Mouse (Mus musculus): ENCODE data around the gene Tcf7l2. TPM values are rescaled to one million over a fixed set of nuclear protein-coding genes. Genes with fewer than 3 reads are reported as not detected.
A peak's percentile ranks its signal among the peaks of the same experiment; 100 is the strongest.

Gene Tcf7l2
- total and polyA plus RNA-seq, 2 experiments from 2014 or later: 3.0 to 38.6 TPM

- H3K4me3 ChIP-seq (ENCODE audit: low read depth, low read length): no peak overlapping the region
- WGBS: 80% methylated on average over 9 of the region's 9 CpGs
- no peaks in the 10 kb centered on the region for H3K36me3 ChIP-seq (replicated peaks; ENCODE audit: control insufficient read depth, insufficient read depth, low read length)
- ATAC-seq (ENCODE audit: insufficient read depth, low read depth) (no peak), DNase-seq (ENCODE audit: low spot score) (no peak)
- TF ChIP-seq EP300 (IDR thresholded peaks at IDR 0.05; ENCODE audit: low read depth): no peak
- TF ChIP-seq CTCF (IDR thresholded peaks at IDR 0.05; ENCODE audit: low read depth): no peak
- H3K27ac ChIP-seq (ENCODE audit: low read depth): no peak overlapping the region
- peaks cover 12% of the 10 kb centered on the region for H3K4me1 ChIP-seq (ENCODE audit: control insufficient read depth, insufficient read depth)
- H3K27me3 ChIP-seq (ENCODE audit: control insufficient read depth, insufficient read depth, low read length): no peaks in the 10 kb centered on the region
- no peak overlapping the region for H3K4me2 ChIP-seq (ENCODE audit: low read depth, low read length)
- no peaks in the 10 kb centered on the region for H3K9me3 ChIP-seq (replicated peaks; ENCODE audit: control insufficient read depth, low read length)
- H3K9ac ChIP-seq (replicated peaks; ENCODE audit: low read depth, low read length): no peak overlapping the region
Measured at GRCm38 (mm10) chr19:55830976-55831559, 89.4 kb downstream of the Tcf7l2 start.

- H3K9ac ChIP-seq (replicated peaks; ENCODE audit: low read depth, low read length): no peak overlapping the region
- no peaks in the 10 kb centered on the region for H3K9me3 ChIP-seq (replicated peaks; ENCODE audit: control insufficient read depth, low read length)
- DNase-seq (ENCODE audit: low spot score) (no peak), ATAC-seq (ENCODE audit: insufficient read depth, low read depth) (no peak)
- whole genome bisulfite sequencing: 81% methylated on average over 4 of the region's 4 CpGs
- no peaks in the 10 kb centered on the region for H3K36me3 ChIP-seq (replicated peaks; ENCODE audit: control insufficient read depth, insufficient read depth, low read length)
- H3K4me1 ChIP-seq (ENCODE audit: control insufficient read depth, insufficient read depth): peaks cover 5% of the 10 kb centered on the region; the same call in 1 of the 2 replicates
- H3K4me2 ChIP-seq (ENCODE audit: low read depth, low read length): no peak overlapping the region
- no peak overlapping the region for H3K27ac ChIP-seq (ENCODE audit: low read depth)
- H3K27me3 ChIP-seq (ENCODE audit: control insufficient read depth, insufficient read depth, low read length): no peaks in the 10 kb centered on the region
- H3K4me3 ChIP-seq (ENCODE audit: low read depth, low read length): no peak overlapping the region
- no peak for TF ChIP-seq CTCF (IDR thresholded peaks at IDR 0.05; ENCODE audit: low read depth)
- TF ChIP-seq EP300 (IDR thresholded peaks at IDR 0.05; ENCODE audit: low read depth): no peak
Measured at GRCm38 (mm10) chr19:55832122-55832521, 90.5 kb downstream of the Tcf7l2 start.

- no peak for DNase-seq (ENCODE audit: low spot score)
- H3K4me2 ChIP-seq (ENCODE audit: low read depth, low read length): no peak overlapping the region
- no peaks in the 10 kb centered on the region for H3K36me3 ChIP-seq (replicated peaks; ENCODE audit: control insufficient read depth, insufficient read depth, low read length)
- no peaks in the 10 kb centered on the region for H3K27me3 ChIP-seq (ENCODE audit: control insufficient read depth, insufficient read depth, low read length)
- no peak for ATAC-seq (ENCODE audit: insufficient read depth, low read depth)
- no peak for TF ChIP-seq EP300 (IDR thresholded peaks at IDR 0.05; ENCODE audit: low read depth)
- no peak for TF ChIP-seq CTCF (IDR thresholded peaks at IDR 0.05; ENCODE audit: low read depth)
- WGBS: 89% methylated on average over 4 of the region's 4 CpGs
- no peak overlapping the region for H3K4me3 ChIP-seq (ENCODE audit: low read depth, low read length)
- H3K9ac ChIP-seq (replicated peaks; ENCODE audit: low read depth, low read length): no peak overlapping the region
- no peaks in the 10 kb centered on the region for H3K9me3 ChIP-seq (replicated peaks; ENCODE audit: control insufficient read depth, low read length)
- H3K4me1 ChIP-seq (ENCODE audit: control insufficient read depth, insufficient read depth): peaks cover 9% of the 10 kb centered on the region
- no peak overlapping the region for H3K27ac ChIP-seq (ENCODE audit: low read depth)
Measured at GRCm38 (mm10) chr19:55833807-55834385, 92.3 kb downstream of the Tcf7l2 start.

- TF ChIP-seq EP300 (IDR thresholded peaks at IDR 0.05; ENCODE audit: low read depth): no peak
- TF ChIP-seq CTCF (IDR thresholded peaks at IDR 0.05; ENCODE audit: low read depth): no peak
- Histone ChIP-seq H3K9ac (replicated peaks; ENCODE audit: low read depth, low read length) (no peak overlapping the region), H3K4me1 (ENCODE audit: control insufficient read depth, insufficient read depth) (peaks cover 31% of the 10 kb centered on the region), H3K27me3 (ENCODE audit: control insufficient read depth, insufficient read depth, low read length) (no peaks in the 10 kb centered on the region), H3K4me2 (ENCODE audit: low read depth, low read length) (no peak overlapping the region), H3K27ac (ENCODE audit: low read depth) (peak overlapping the region; percentile 82), H3K4me3 (ENCODE audit: low read depth, low read length) (no peak overlapping the region), H3K9me3 (replicated peaks; ENCODE audit: control insufficient read depth, low read length) (no peaks in the 10 kb centered on the region), H3K36me3 (replicated peaks; ENCODE audit: control insufficient read depth, insufficient read depth, low read length) (no peaks in the 10 kb centered on the region)
- DNase-seq (ENCODE audit: low spot score) (no peak), ATAC-seq (ENCODE audit: insufficient read depth, low read depth) (no peak; the same call in 1 of the 2 replicates)
- 84% methylated on average over 5 of the region's 5 CpGs for WGBS
Measured at GRCm38 (mm10) chr19:55836930-55837687, 95.5 kb downstream of the Tcf7l2 start.

- ATAC-seq (ENCODE audit: insufficient read depth, low read depth) (no peak), DNase-seq (ENCODE audit: low spot score) (no peak)
- Histone ChIP-seq H3K4me1 (ENCODE audit: control insufficient read depth, insufficient read depth) (peaks cover 36% of the 10 kb centered on the region), H3K27me3 (ENCODE audit: control insufficient read depth, insufficient read depth, low read length) (no peaks in the 10 kb centered on the region), H3K9ac (replicated peaks; ENCODE audit: low read depth, low read length) (no peak overlapping the region), H3K27ac (ENCODE audit: low read depth) (peak overlapping the region; percentile 82), H3K36me3 (replicated peaks; ENCODE audit: control insufficient read depth, insufficient read depth, low read length) (no peaks in the 10 kb centered on the region), H3K4me3 (ENCODE audit: low read depth, low read length) (no peak overlapping the region), H3K9me3 (replicated peaks; ENCODE audit: control insufficient read depth, low read length) (no peaks in the 10 kb centered on the region), H3K4me2 (ENCODE audit: low read depth, low read length) (peak overlapping the region; percentile 21; the same call in 1 of the 2 replicates)
- WGBS: 46% methylated on average over 9 of the region's 9 CpGs
- TF ChIP-seq CTCF (IDR thresholded peaks at IDR 0.05; ENCODE audit: low read depth) (no peak), EP300 (IDR thresholded peaks at IDR 0.05; ENCODE audit: low read depth) (no peak)
Measured at GRCm38 (mm10) chr19:55837924-55838323, 96.3 kb downstream of the Tcf7l2 start.

Data from heart, postnatal 0 days (tissue).